Mouse (Mus musculus) left cerebral cortex, postnatal 4 days (tissue): ENCODE results near the gene Flrt2. TPM values are rescaled to one million over a fixed set of nuclear protein-coding genes. Genes with fewer than 3 reads are reported as not detected.

Experiments
- DNase-seq: peaks from one replicate; pipeline ENCODE4 v3.0.0-alpha.2; 2022
- intact Hi-C: fragments of 180-260 bp; cut with DNase I; formaldehyde crosslinking; loops from one replicate; pipeline ENCODE4 v1.15.1; 2025
- total RNA-seq, 2 experiments: library from RNA; stranded (reverse); gene quantifications; 2 replicates each; pipeline ENCODE4 v1.2.3; 2021

Gene Flrt2
- total RNA-seq, 2 experiments from 2014 or later: 65.3 to 68.4 TPM

DNA sequence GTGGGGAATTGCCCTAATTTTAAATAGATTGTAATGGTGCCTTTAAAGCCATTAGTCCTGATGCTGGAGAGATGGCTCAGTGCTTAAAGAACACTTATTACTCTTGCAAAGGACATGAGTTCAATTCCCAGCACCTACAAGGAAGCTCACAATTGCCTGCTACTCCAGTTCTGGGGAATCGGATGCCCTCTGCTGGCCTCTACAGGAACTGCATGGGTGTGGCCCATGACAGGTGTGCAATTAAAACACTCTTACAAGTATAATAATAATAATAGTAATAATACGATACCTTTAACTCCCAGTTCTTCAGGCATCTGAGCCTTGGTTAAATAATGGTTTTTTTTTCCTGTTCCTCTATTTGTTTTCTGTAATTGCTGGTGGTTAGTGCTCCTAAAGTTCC, 31.2 kb downstream of the Flrt2 start:
- no peak for DNase-seq
- intact Hi-C loops: no loop called here

DNA sequence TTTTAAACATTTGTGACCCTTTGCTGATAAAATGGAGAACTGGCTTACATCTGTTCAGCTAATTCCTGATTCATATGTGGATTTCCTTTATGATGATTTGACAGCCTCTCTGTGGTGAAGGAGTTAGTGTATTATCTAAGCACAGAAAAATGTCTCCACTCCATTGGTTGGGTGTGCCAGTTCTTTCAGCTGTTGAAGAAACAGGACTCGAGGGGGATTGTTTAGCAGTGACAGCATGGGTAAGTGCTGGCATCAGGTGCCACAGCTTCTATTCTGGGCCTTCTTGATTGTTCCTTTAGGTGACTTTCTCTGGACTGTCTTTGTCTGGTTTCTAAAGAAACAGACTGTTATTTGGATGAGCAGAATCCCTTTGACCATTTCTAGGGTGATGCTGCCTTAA, 42.0 kb downstream of the Flrt2 start:
- intact Hi-C loops: no loop called here
- DNase-seq: no peak

- intact Hi-C loops: no loop called here
- DNase-seq: no peak
Observed at GRCm38 (mm10) chr12:95737571-95737970, 45.5 kb downstream of the Flrt2 start.

- DNase-seq: no peak
- intact Hi-C loops: no loop called here
Observed at GRCm38 (mm10) chr12:95738031-95738430, 46.0 kb downstream of the Flrt2 start.

DNA sequence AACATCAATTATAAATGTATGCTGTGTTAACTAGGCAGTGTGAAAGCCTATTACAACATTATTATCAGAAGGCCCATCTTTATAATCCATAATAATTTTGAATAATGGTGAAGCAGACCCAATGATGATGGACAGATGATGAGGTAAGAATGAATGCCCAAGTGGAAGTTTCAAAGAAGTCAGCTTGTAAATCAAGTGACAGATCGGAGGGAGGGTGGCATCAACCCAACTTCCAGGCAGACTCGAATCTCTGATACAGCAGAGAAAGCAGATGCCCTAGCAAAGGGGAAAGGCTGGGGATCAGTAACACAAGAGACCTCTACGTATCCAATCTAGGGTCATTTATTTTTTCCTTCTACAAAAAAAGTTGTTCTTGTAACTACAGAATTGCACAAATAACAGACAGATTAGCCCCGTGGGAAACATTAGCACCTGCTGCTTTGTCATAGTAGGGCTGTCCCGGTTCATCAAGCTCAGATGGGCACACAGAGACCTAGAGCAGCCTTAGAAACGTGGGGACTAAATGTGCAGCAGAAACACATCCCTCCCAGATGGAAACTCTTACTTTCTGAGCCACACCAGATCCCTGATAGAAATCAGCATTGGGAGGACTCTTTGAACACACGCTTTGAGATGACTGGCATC, 46.6 kb downstream of the Flrt2 start:
- DNase-seq: peak; percentile 57
- intact Hi-C loops: no loop called here

GRCm38 (mm10) chr12:95739739-95740138, 47.7 kb downstream of the Flrt2 start:
- intact Hi-C loops: no loop called here
- DNase-seq: peak; percentile 13

GRCm38 (mm10) chr12:95741296-95741695, 49.3 kb downstream of the Flrt2 start:
- DNase-seq: no peak

DNA sequence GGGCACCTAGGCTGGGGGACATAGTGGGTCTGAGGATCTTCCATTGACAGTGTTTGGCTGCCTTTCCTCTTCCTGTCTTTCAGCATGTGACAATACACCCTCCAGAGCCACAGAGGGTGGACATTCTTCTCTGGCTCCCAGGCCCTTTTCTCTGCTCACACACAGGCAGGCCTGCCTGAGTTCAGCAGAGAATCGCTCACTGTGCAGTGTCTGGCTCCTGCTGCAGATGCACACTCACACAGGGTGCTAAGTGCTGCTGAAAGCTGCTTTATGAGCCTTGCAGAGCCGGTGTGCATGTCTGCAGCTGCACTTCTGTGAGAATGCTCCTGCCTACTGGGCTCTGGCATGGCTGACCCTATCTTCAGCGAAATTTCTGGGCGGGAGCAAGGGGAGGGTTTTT, 52.3 kb downstream of the Flrt2 start:
- DNase-seq: no peak
- intact Hi-C loops: no loop called here

More at GRCm38 (mm10) chr12:95741296-95741695, 49.3 kb downstream of the Flrt2 start:
- intact Hi-C loops: no loop called here

DNA sequence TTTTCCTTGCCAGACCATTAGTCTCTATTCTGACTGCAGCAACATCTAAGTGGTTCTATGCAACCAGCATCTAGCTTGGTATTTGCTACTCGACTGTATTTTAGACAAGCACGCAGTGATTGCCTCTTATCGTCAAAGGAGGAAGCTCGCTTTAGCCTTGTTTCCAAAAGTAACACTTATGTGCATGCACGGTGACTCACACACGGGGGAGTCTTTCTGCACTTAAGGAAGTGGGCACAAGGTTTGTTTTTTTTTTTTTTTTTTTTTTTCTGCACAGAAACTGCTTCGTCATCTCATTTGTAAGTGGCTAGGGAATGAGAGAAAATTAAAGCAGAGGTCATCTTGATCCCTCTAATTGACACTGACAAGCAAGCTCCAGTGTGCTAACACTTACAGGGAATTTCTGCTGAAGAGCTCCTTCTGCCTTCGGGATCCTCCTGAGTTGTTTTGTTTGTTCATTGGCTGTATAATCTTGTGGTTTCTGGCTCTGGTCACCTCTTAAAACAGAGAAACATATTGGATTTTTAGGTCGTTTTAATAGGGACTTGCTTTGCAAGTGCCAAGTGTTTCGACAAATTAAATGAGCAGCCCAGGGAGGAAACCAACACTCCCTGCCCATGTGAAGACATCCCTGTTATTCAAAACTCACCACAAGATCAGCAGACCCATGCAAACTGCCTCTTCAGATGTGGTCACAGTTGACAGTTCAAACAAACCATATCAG, 55.0 kb downstream of the Flrt2 start:
- intact Hi-C loops: no loop called here
- DNase-seq: no peak

DNA sequence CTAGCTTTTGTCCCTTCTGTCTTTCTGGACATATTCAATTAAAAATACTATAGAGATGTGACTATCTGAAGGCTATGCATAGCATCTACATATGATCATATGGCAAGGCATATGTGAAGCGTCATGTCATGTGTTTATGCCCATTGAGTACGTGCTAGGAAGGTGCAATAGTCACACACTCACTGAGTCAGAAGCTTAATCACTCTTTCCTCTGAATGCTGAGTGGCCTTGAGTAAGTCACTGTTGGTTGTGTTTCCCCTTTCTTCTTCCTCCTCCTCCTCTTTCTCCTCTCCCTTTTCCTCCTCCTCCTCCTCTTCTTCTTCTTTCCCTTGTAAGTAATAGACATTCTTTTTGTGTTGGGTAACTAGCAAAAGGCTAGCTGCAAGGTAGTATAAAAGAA, 56.7 kb downstream of the Flrt2 start:
- DNase-seq: no peak
- intact Hi-C loops: no loop called here

DNA sequence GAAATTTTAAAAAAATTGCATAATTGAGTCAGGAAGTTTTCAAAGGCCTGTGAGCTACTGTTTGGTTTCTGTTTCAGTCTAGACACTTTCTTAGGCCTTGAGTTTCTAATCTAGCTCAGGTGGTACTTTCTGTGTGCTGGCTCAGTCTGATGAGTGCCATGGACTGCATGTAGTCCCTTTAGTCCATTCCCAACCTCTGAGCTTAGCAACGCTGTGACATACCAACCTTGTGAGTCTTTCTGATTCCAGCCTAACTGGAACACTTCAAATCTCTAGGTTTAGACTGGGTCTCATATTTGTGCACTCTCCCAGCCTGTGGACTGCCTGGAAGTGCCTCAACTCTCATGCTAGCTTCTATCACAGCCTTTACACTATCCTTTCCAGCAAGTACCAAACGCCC, 57.2 kb downstream of the Flrt2 start:
- intact Hi-C loops: no loop called here

DNA sequence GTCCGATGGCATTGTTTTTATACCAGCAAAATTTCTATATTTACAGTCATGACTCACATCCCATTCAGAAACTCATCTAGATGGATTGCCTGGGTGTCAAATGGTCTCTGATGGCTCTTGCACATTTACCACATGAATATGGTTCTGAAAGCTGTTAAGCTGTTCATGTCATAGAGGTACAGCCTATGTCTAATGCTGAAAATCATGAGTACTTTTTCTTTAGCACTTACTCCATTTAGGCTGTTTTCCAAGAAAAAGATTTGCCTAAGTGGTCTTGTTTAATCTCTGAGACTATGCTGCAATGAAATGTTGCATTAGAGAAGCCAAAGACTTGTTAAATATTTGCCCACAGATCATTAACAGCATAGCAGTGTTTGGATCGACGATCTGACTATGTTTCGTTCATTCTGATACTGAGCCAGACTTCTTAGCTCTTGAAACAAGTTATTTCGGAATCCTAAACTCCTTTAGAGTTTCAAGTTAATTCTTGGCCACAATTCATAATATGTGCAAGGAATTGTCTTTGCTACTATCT, 67.3 kb downstream of the Flrt2 start:
- intact Hi-C loops: no loop called here
- DNase-seq: no peak

More for the DNA sequence above, 57.2 kb downstream of the Flrt2 start:
- no peak for DNase-seq

- intact Hi-C loops: no loop called here
- DNase-seq: no peak
Observed at GRCm38 (mm10) chr12:95765255-95765654, 73.2 kb downstream of the Flrt2 start.

DNA sequence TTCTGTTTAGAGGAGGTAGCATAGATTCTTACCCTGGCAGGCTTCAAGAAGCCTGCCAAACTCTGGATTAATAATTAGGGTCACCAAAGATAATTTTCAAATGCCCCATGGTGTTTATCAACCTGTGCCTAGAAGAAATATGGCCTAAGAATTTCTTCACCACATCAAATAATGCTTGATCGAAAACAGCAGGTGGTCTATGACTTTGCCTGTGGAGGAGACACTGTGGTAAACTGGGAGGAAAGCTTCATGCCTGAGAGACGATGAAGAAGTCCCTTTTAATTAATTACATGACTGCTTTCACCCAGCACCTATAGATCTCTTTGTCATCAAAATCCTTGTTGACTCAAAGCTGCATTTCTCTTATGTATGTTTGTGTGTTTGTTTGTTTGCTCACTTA, 77.0 kb downstream of the Flrt2 start:
- no peak for DNase-seq
- intact Hi-C loops: no loop called here

DNA sequence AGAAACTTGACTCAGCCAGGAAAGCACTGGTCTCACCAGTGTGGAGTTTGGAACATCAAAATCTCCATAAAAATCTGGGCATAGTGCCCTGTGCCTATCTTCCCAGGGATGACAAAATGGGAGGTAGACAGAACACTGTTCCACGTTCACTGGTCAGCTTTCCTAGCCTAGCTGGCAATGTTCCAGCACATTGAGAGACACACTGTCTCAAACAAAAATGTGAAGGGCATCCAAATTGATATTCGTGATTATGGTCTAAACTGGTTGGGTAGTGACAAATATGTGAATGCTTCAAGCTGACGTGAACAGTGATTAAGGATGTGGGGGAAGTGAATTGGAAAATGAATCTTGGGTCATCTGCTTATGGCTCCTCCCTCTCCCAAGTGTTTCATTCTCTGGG, 78.2 kb downstream of the Flrt2 start:
- intact Hi-C loops: no loop called here
- DNase-seq: peak; percentile 20

- DNase-seq: no peak
- intact Hi-C loops: no loop called here
Observed at GRCm38 (mm10) chr12:95790146-95790545, 98.1 kb downstream of the Flrt2 start.

- intact Hi-C loops: no loop called here
Observed at GRCm38 (mm10) chr12:95816660-95817059, 124.6 kb downstream of the Flrt2 start.

More at GRCm38 (mm10) chr12:95816660-95817059, 124.6 kb downstream of the Flrt2 start:
- no peak for DNase-seq
